Mouse (Mus musculus) bone marrow macrophage, adult 2 months (primary cell): ENCODE results near the gene Rad51. TPM values are rescaled to one million over a fixed set of nuclear protein-coding genes. Genes with fewer than 3 reads are reported as not detected.

ENCODE experiments used
- H3K27ac ChIP-seq: 2 replicates; pipeline ENCODE4 v1.5.1; 2012; ENCODE audit warnings: low read depth, low read length; ENCODE audit not compliant: insufficient read depth
- H3K4me1 ChIP-seq: 2 replicates; pipeline ENCODE4 v1.6.1; 2012; ENCODE audit warnings: low read length; ENCODE audit not compliant: control insufficient read depth, insufficient read depth
- H3K4me3 ChIP-seq: 2 replicates; pipeline ENCODE4 v1.5.1; 2012; ENCODE audit warnings: mild to moderate bottlenecking, low read length, moderate library complexity; ENCODE audit not compliant: insufficient read depth
- CTCF ChIP-seq: IDR thresholded peaks from 2 replicates; pipeline ENCODE4 v1.5.1; 2012; ENCODE audit warnings: low read depth, mild to moderate bottlenecking, low read length, moderate library complexity
- POLR2A ChIP-seq: IDR thresholded peaks from 2 replicates; pipeline ENCODE4 v1.6.1; 2012; ENCODE audit warnings: mild to moderate bottlenecking, low read depth, low read length, borderline replicate concordance
- polyA plus RNA-seq: library from polyadenylated mRNA; stranded (reverse); fragments of >200 nt; gene quantifications from 2 replicates; pipeline ENCODE4 v1.2.4, GENCODE M21; 2012; ENCODE audit not compliant: missing spikeins, insufficient read depth, insufficient read length

Rad51 gene
- polyA plus RNA-seq, 1 experiment: 15.2 TPM

DNA sequence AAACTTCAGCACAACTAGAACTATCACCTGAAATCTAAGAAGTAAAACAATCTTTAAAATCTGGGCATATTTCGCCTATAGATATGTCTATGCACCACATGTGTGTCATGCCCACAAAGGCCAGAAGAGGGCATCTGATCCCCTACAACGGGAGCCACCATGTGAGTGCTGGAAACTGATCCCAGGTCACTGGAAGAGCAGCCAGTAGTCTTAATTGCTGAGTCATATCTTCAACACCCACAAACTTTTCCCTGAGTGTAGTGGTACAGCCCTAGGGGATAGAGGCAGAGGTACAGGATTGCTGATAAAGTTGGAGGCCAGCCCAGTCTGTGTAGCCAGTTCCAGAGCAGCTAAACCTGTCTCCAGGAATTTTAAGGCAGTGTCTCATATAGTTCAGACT, 32.6 kb downstream of the Rad51 start:
- H3K4me1 ChIP-seq: no peaks in the 10 kb centered on the region
- no peak for TF ChIP-seq POLR2A
- TF ChIP-seq CTCF: 0 out of 2 replicates have a peak, but pooled peaks have one; percentile 17
- H3K4me3 ChIP-seq: no peak overlapping the region
- H3K27ac ChIP-seq: no peak overlapping the region

DNA sequence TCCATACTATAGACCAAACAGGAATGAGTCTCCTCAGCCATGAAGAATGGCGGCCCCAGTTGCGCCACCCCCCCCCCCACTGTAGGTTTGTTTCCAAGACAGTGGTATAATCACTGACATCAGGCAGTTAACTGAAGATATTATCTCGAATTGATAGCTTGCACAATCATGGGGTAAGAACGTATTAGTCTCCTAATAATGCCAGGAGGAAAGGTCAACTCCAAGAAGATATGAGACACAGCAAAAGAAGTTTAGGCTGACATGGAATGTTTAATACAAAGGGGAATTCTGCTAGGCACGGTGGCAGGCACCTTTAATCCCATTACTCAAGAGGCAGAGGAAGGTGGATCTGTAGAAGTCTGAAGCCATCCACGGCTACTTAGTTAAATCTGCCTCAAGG, 33.8 kb downstream of the Rad51 start:
- Histone ChIP-seq H3K4me3 (no peak overlapping the region), H3K27ac (no peak overlapping the region), H3K4me1 (no peaks in the 10 kb centered on the region)
- TF ChIP-seq POLR2A (no peak), CTCF (no peak)

DNA sequence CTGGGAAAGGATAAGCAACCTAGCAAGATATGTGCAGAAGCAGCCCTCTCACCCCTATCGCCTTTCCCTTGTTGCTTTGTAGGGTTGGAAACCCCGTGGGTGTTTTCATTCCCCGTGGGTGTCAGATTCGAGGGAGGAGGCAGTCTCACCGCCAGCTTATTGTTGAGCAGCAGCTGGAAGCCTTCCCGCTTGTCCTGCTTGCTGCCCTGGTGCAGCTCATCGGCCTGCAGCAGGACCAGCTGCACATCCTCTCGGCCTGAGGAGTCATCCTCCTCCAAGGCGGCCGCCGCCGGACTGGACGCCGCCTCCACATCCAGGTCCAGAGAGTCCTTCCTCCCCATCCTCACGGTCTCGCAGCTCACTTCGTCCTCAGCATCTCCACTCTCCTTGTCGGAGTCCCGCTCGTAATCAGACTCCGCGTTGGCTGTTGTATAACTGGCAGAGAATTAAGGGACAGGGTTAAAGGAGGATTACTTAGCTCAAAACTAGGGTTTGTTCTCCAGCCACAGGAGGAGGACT, 34.6 kb downstream of the Rad51 start:
- Histone ChIP-seq H3K27ac (no peak overlapping the region), H3K4me1 (no peaks in the 10 kb centered on the region), H3K4me3 (no peak overlapping the region)
- no peak for TF ChIP-seq POLR2A
- no peak for TF ChIP-seq CTCF

DNA sequence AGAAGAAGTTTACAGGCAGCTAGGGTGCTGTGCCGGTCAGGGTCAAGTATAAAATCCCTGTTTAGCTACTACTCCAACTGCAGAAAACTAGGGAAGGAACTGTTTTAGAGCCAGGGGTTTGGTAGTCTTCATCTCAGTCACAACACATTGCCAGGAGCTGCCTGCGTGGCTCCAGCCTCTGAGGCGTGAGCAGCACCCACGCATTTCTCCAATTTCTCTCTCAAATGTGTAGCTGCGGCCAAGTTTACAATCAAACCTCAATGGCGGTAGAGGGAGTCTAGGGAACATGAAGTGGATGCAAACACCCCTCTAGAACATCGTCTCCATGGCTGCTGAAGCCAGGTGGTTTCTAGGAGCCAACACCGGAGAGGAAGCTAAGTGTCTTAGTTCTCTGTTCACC, 35.2 kb downstream of the Rad51 start:
- TF ChIP-seq POLR2A (no peak), CTCF (no peak)
- Histone ChIP-seq H3K4me1 (no peaks in the 10 kb centered on the region), H3K27ac (no peak overlapping the region), H3K4me3 (no peak overlapping the region)

DNA sequence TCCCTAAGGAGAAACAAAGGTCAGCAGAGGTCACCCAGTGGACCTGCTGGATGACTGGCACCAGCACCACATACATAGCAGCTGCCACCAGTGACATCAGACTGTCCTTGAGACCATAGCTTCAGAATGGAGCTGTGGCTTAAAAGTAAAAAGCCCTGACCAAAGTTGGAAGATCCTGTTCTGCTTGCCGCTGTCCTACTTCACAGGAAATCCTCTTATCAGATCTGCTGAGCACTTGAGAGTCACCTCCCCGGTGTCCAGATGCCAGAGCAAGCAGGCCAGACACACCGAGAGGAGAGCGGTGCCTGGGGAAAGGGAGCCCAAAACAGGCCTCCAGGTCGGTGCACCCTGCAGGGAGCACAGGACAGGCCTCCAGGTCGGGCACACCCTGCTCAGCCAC, 39.7 kb downstream of the Rad51 start:
- TF ChIP-seq CTCF: no peak
- TF ChIP-seq POLR2A: no peak
- Histone ChIP-seq H3K4me1 (peaks cover 8% of the 10 kb centered on the region), H3K27ac (no peak overlapping the region), H3K4me3 (no peak overlapping the region)

DNA sequence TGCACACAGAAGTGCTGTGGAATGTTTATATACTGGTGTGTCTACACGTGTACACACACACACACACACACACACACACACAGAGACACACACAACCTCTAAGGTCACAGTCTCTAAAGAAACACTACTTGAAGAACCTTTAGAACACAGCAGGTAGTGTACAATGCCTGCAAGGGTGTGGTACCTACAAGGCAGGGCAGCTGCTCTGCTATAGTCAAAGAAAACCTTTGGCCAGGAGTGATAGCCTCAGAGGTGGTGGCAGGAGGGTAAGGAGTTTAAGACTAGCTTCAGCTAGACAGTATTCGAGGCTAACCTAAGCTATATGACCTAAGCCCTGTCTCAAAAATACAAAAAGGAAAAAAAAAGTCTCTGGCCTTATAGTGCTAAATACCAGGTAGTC, 42.1 kb downstream of the Rad51 start:
- H3K4me3 ChIP-seq: no peak overlapping the region
- H3K27ac ChIP-seq: no peak overlapping the region
- H3K4me1 ChIP-seq: peaks cover 11% of the 10 kb centered on the region
- TF ChIP-seq CTCF (no peak), POLR2A (no peak)

DNA sequence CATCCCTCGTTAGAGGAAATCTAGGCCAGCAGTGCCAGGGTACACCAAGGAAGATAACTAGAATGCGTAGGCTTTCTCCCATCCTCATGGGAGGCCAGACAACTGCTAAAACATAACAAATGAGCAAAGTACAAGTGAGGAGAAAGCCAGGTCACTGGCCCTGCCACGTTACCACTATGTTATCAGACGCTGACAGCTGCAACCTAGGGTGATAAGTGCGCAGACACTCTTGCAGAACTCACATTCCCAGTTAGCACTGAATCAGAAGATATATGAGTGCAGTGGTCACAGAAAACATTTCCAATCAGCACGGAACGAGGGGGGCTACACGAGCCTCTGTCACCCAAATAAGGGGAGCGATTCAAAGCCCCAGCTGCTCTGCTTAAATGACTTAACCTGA, 42.8 kb downstream of the Rad51 start:
- peaks cover 11% of the 10 kb centered on the region for H3K4me1 ChIP-seq
- no peak overlapping the region for H3K27ac ChIP-seq
- peak overlapping the region; percentile 92 for H3K4me3 ChIP-seq
- TF ChIP-seq POLR2A: no peak
- no peak for TF ChIP-seq CTCF

DNA sequence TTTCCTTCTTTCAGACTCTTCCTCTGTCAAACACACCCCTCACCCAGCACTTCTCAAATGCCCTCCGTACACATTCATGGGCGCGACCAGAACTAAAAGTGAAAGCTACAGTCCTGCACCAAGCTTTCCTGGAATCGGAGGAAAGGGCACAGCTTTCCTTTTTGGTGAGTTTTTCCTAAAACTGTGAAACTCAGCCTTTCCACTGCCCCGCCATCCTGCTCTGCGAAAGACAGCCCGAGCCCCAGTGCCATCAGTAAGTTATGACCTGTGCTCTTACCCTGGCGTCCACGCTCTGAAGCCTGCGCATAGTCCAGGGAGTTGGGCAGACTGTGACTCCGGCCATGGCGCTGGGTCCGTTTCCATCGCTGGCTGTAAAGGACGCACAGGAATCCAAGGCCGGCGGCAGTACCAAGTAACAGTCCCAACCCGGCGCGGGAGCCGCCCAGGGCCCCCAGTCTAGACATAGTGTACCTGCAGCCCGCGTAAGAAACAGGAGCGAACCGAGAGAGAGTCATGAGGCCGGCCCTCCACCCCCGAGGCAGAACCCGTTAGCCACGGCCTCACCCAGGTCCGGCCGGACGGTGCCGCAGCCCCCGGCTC, 43.6 kb downstream of the Rad51 start:
- H3K27ac ChIP-seq: no peak overlapping the region

DNA sequence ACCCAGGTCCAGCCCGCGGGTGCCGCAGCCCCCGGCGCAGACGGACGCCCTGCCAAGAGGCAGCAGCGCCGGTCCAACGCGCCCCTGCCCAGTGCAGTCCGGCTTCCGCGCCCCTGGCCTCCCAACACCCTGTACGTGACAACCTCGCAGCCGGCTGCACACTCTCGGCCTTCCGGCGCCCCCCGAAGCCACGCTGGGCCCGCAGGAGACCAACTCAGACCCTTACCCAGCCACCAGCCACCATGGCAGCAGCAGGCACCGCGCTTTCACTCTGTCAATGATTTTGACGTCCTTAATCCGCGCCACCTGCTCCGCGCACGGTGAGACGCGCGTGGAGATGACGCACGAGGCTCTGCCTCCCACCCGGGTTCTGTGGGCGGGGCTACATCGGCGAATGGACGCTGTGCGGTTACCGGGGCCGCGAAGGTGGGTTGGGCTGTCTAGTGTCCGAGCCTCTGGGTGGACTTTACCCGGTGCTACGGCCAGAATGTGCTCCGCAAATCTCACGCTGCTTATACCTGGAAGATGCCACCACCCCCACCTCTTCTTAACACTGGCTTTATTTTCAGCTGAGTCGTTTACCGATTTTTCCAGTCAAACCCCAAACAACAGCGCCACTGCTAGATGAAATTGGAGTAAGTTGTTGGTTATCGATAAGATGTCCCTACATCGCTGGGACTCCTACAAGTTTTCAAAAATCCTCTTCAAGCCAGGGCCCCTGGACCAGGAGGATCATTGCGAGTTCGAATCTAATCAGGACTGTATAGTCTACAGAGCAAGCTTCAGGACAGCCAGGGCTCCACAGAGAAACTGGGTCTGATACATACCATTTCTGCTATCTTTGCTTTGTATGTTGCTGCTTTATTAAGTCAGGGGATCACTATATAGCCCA, 44.3 kb downstream of the Rad51 start, which contains the start of gene Rmdn3:
Rmdn3 (minus strand) TSS at position 354 of the 892 bp plus-strand sequence.
- H3K27ac ChIP-seq: no peak within 1 kb of the TSS
- no peak for TF ChIP-seq CTCF
- no peak for TF ChIP-seq POLR2A
- H3K4me3 ChIP-seq: peak within 1 kb of the TSS; percentile 92
- H3K4me1 ChIP-seq: peaks cover 11% of the 10 kb centered on the region

More for the DNA sequence above, 43.6 kb downstream of the Rad51 start:
- Histone ChIP-seq H3K4me1 (peaks cover 11% of the 10 kb centered on the region), H3K4me3 (peak overlapping the region; percentile 92)
- TF ChIP-seq POLR2A (no peak), CTCF (no peak)

DNA sequence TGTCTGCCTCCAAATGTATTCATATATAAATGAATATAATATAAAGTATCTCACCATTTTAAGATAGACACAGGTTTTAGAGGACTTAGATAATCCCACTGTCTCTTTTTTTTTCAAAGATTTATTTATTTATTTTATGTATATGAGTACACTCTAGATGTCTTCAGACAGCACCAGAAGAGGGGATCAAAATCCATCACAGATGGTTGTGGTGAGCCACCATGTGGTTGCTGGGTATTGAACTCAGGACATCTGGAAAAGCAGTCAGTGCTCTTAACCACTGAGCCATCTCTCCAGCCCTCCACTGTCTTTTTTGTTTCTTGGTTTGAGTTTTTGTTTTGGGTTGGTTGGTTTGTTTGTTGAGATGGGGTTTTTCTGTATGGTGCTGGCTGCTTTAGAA, 45.2 kb downstream of the Rad51 start:
- H3K27ac ChIP-seq: no peak overlapping the region
- H3K4me3 ChIP-seq: no peak overlapping the region
- H3K4me1 ChIP-seq: peaks cover 13% of the 10 kb centered on the region
- TF ChIP-seq CTCF (no peak), POLR2A (no peak)
